Mouse (Mus musculus): ENCODE results near the gene Magea10. TPM values are rescaled to one million over a fixed set of nuclear protein-coding genes. Genes with fewer than 3 reads are reported as not detected.

Gene Magea10
- total RNA-seq (2012; rRNA removed) (not detected in 2 replicates), polyA plus RNA-seq (2012; ENCODE audit: insufficient read depth in 1 of 2, insufficient read length in 2 of 2, low read depth in 1 of 2, low replicate concordance in 2 of 2, missing spikeins in 1 of 2) (not detected)

- H3K4me1 ChIP-seq (ENCODE audit: control insufficient read depth in 1 of 2, insufficient read depth in 2 of 2, low read length in 2 of 2), result no peaks in the 10 kb centered on the region
- H3K27ac ChIP-seq (ENCODE audit: control insufficient read depth, low read depth, low read length), result no peak within 1 kb of the TSS
- H3K4me3 ChIP-seq (ENCODE audit: control insufficient read depth in 1 of 2, insufficient read depth in 1 of 2, low read depth in 2 of 2, low read length in 2 of 2), result no peak within 1 kb of the TSS
- no peak within 1 kb of the TSS for H3K9ac ChIP-seq (ENCODE audit: control insufficient read depth, low read depth, low read length, poor library complexity, severe bottlenecking)
- no peaks in the 10 kb centered on the region for H3K79me2 ChIP-seq (ENCODE audit: control insufficient read depth, insufficient read depth, low read length, poor library complexity)
- no peaks in the 10 kb centered on the region for H3K27me3 ChIP-seq (ENCODE audit: control insufficient read depth in 1 of 2, insufficient read depth in 2 of 2, low read length in 2 of 2)
- no peaks in the 10 kb centered on the region for H3K9me3 ChIP-seq (replicated peaks; ENCODE audit: insufficient read depth, low read length)
- no peak for DNase-seq (ENCODE audit: low read depth, low spot score)
- TF ChIP-seq CTCF (IDR thresholded peaks at IDR 0.05 in 2 of 3, conservative IDR thresholded peaks at IDR 0.05 in 1 of 3; ENCODE audit: control insufficient read depth in 1 of 3, insufficient read depth in 1 of 3, low read depth in 2 of 3, low read length in 3 of 3, poor library complexity in 1 of 3, severe bottlenecking in 1 of 3) (no peak), GATA1 (IDR thresholded peaks at IDR 0.05; ENCODE audit: low read depth, low read length) (no peak), E2F4 (IDR thresholded peaks at IDR 0.05; ENCODE audit: borderline replicate concordance, low read depth, low read length) (no peak), SIN3A (IDR thresholded peaks at IDR 0.05; ENCODE audit: low read length) (no peak), SMC3 (IDR thresholded peaks at IDR 0.05; ENCODE audit: low read depth, low read length) (no peak), RCOR1 (IDR thresholded peaks at IDR 0.05; ENCODE audit: low read depth, low read length) (no peak), USF1 (IDR thresholded peaks at IDR 0.05; ENCODE audit: low read depth, low read length) (no peak), JUND (IDR thresholded peaks at IDR 0.05; ENCODE audit: low read depth, low read length) (no peak), MAX (IDR thresholded peaks at IDR 0.05; ENCODE audit: low read length) (no peak), TCF12 (IDR thresholded peaks at IDR 0.05; ENCODE audit: low read depth, low read length) (no peak), EP300 (IDR thresholded peaks at IDR 0.05; ENCODE audit: low read depth in 1 of 2, low read length in 2 of 2) (no peak)
- H3K36me3 ChIP-seq (ENCODE audit: control insufficient read depth in 1 of 2, insufficient read depth in 2 of 2, low read length in 2 of 2), result no peaks in the 10 kb centered on the region
Measured at GRCm38 (mm10) chrX:72386758-72387157, at the start of gene Magea10. TSS of gene Magea10 (minus strand) at chrX:72386858.

- DNase-seq (ENCODE audit: low read depth, low spot score), result no peak
- Histone ChIP-seq H3K27me3 (ENCODE audit: control insufficient read depth in 1 of 2, insufficient read depth in 2 of 2, low read length in 2 of 2) (no peaks in the 10 kb centered on the region), H3K4me1 (ENCODE audit: control insufficient read depth in 1 of 2, insufficient read depth in 2 of 2, low read length in 2 of 2) (no peaks in the 10 kb centered on the region), H3K36me3 (ENCODE audit: control insufficient read depth in 1 of 2, insufficient read depth in 2 of 2, low read length in 2 of 2) (no peaks in the 10 kb centered on the region), H3K9ac (ENCODE audit: control insufficient read depth, low read depth, low read length, poor library complexity, severe bottlenecking) (no peak overlapping the region), H3K79me2 (ENCODE audit: control insufficient read depth, insufficient read depth, low read length, poor library complexity) (no peaks in the 10 kb centered on the region), H3K27ac (ENCODE audit: control insufficient read depth, low read depth, low read length) (no peak overlapping the region), H3K4me3 (ENCODE audit: control insufficient read depth in 1 of 2, insufficient read depth in 1 of 2, low read depth in 2 of 2, low read length in 2 of 2) (no peak overlapping the region), H3K9me3 (replicated peaks; ENCODE audit: insufficient read depth, low read length) (no peaks in the 10 kb centered on the region)
- TF ChIP-seq NRF1 (IDR thresholded peaks at IDR 0.05; ENCODE audit: insufficient read depth, low read depth, low read length, poor library complexity, severe bottlenecking) (no peak), CTCF (IDR thresholded peaks at IDR 0.05 in 2 of 3, conservative IDR thresholded peaks at IDR 0.05 in 1 of 3; ENCODE audit: control insufficient read depth in 1 of 3, insufficient read depth in 1 of 3, low read depth in 2 of 3, low read length in 3 of 3, poor library complexity in 1 of 3, severe bottlenecking in 1 of 3) (no peak), ZMIZ1 (IDR thresholded peaks at IDR 0.05; ENCODE audit: low read depth, low read length) (no peak), SIN3A (IDR thresholded peaks at IDR 0.05; ENCODE audit: low read length) (no peak), SMC3 (IDR thresholded peaks at IDR 0.05; ENCODE audit: low read depth, low read length) (no peak), EP300 (IDR thresholded peaks at IDR 0.05; ENCODE audit: low read depth in 1 of 2, low read length in 2 of 2) (no peak), MEF2A (IDR thresholded peaks at IDR 0.05; ENCODE audit: extremely low read depth, insufficient replicate concordance, low read depth, low read length, poor library complexity, severe bottlenecking) (no peak), GABPA (IDR thresholded peaks at IDR 0.05; ENCODE audit: low read depth, low read length) (no peak), JUND (IDR thresholded peaks at IDR 0.05; ENCODE audit: low read depth, low read length) (no peak), MAX (IDR thresholded peaks at IDR 0.05; ENCODE audit: low read length) (no peak), POLR2AphosphoS5 (IDR thresholded peaks at IDR 0.05; ENCODE audit: borderline replicate concordance, low read depth, low read length) (no peak), MYB (IDR thresholded peaks at IDR 0.05; ENCODE audit: low read depth, low read length) (no peak), RAD21 (IDR thresholded peaks at IDR 0.05; ENCODE audit: low read depth, low read length) (no peak), MAFK (IDR thresholded peaks at IDR 0.05; ENCODE audit: borderline replicate concordance, low read depth, low read length) (no peak), CHD2 (IDR thresholded peaks at IDR 0.05; ENCODE audit: low read length) (no peak)
Measured at GRCm38 (mm10) chrX:72381972-72382371, 4.7 kb downstream of the Magea10 start.

Other genes starting within 250 kb of the Magea10 start
- not detected in 2 replicates for gene Magea4, start 164.8 kb downstream of the Magea10 start, total RNA-seq (2012; rRNA removed)
- not detected for gene Magea4, start 164.8 kb downstream of the Magea10 start, polyA plus RNA-seq (2012; ENCODE audit: insufficient read depth in 1 of 2, insufficient read length in 2 of 2, low read depth in 1 of 2, low replicate concordance in 2 of 2, missing spikeins in 1 of 2)
- gene Gabre, start 112.1 kb downstream of the Magea10 start, total RNA-seq (2012; rRNA removed), result not detected in 2 replicates
- gene Gabre, start 112.1 kb downstream of the Magea10 start, polyA plus RNA-seq (2012; ENCODE audit: insufficient read depth in 1 of 2, insufficient read length in 2 of 2, low read depth in 1 of 2, low replicate concordance in 2 of 2, missing spikeins in 1 of 2), result not detected